Mouse (Mus musculus): ENCODE data around the gene Ahnak. TPM values are rescaled to one million over a fixed set of nuclear protein-coding genes. Genes with fewer than 3 reads are reported as not detected.
A peak's percentile ranks its signal among the peaks of the same experiment; 100 is the strongest.

Ahnak gene
- polyA plus RNA-seq, 1 experiment, result 11.9 TPM

DNA sequence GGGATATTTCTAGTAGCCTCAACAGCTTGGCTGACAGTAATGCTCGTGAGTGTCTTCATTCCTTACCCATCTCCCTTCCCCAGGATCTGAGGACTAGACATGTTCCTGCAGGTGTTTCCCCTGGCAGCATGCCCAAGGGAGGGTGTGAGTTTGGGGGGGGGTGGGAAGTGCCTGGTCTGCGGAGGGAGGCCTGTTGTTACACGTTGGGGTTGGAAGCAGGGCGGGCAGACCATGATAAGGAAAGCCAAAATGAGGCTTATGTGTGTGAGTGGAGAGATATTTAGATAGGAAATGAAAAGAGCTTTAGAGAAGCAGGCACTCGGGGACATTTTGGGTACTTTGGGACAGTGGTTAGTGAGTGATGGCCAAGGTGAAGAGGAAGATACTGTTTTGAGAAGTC, 45.0 kb upstream of the Ahnak start:
- H3K27me3 ChIP-seq (replicated peaks; ENCODE audit: control insufficient read depth, insufficient read depth, low read length), result no peaks in the 10 kb centered on the region
- peaks cover 11% of the 10 kb centered on the region for H3K36me3 ChIP-seq (ENCODE audit: control insufficient read depth, insufficient read depth, low read length)
- no peak overlapping the region for H3K27ac ChIP-seq (ENCODE audit: insufficient read depth, low read depth, low read length)
- no peak for TF ChIP-seq CTCF (conservative IDR thresholded peaks at IDR 0.05; ENCODE audit: insufficient read depth, insufficient read length, low read depth, low read length)
- TF ChIP-seq POLR2A (IDR thresholded peaks at IDR 0.05; ENCODE audit: low read depth, low read length), result no peak
- peak; percentile 40 for DNase-seq
- peaks cover 4% of the 10 kb centered on the region; the same call in 1 of the 2 replicates for H3K4me1 ChIP-seq (ENCODE audit: control insufficient read depth, insufficient read depth, low read length)
- 43% methylated on average over 5 of the region's 5 CpGs for WGBS
- no peak overlapping the region for H3K4me3 ChIP-seq (ENCODE audit: insufficient read depth, low read depth, low read length)

DNA sequence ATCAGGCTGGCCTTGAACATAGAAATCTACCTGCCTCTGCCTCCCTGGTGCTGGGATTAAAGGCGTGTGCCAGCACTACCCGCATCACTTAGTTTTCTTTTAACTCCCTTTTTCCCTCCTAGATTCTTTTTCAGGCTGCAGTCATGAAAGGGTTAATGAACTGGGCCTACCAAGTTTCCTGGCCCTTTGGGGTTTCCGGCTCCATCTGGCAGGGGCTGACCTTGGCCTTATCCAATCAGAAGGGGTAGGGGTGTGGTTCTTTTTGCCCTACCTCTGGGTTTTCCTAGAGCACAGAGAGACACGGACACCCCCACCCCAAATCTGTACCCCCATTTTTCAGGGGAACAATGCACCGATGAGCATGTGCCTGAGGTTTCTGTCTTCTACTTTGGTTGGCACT, 44.3 kb upstream of the Ahnak start:
- peaks cover 11% of the 10 kb centered on the region for H3K36me3 ChIP-seq (ENCODE audit: control insufficient read depth, insufficient read depth, low read length)
- H3K4me1 ChIP-seq (ENCODE audit: control insufficient read depth, insufficient read depth, low read length), result peaks cover 4% of the 10 kb centered on the region; the same call in 1 of the 2 replicates
- 19% methylated on average over 5 of the region's 5 CpGs for WGBS
- TF ChIP-seq CTCF (conservative IDR thresholded peaks at IDR 0.05; ENCODE audit: insufficient read depth, insufficient read length, low read depth, low read length), result no peak
- no peak for TF ChIP-seq POLR2A (IDR thresholded peaks at IDR 0.05; ENCODE audit: low read depth, low read length)
- no peak overlapping the region for H3K27ac ChIP-seq (ENCODE audit: insufficient read depth, low read depth, low read length)
- peak; percentile 84 for DNase-seq
- H3K27me3 ChIP-seq (replicated peaks; ENCODE audit: control insufficient read depth, insufficient read depth, low read length), result no peaks in the 10 kb centered on the region
- no peak overlapping the region for H3K4me3 ChIP-seq (ENCODE audit: insufficient read depth, low read depth, low read length)

DNA sequence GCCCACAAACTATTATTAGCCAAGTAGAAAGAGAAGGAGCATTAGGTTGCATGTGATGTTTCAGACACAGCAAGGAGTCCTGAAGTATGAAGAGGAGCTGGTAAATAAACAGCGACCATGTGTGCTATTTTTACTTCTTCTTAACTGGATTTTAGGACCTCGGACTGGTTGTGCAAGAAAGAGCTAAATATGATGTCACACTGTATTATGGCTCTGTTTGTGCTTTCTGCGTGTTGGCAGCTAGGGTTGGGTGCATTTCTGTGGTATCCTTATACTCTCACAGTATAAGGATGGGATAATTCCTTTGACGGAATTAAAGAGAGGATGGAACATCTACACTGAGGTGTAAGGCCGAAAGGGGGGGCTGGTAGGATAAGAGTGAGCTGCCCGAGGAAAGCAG, 43.8 kb upstream of the Ahnak start:
- Histone ChIP-seq H3K4me3 (ENCODE audit: insufficient read depth, low read depth, low read length) (no peak overlapping the region), H3K4me1 (ENCODE audit: control insufficient read depth, insufficient read depth, low read length) (peaks cover 4% of the 10 kb centered on the region; the same call in 1 of the 2 replicates), H3K27me3 (replicated peaks; ENCODE audit: control insufficient read depth, insufficient read depth, low read length) (no peaks in the 10 kb centered on the region), H3K36me3 (ENCODE audit: control insufficient read depth, insufficient read depth, low read length) (peaks cover 11% of the 10 kb centered on the region), H3K27ac (ENCODE audit: insufficient read depth, low read depth, low read length) (no peak overlapping the region)
- TF ChIP-seq POLR2A (IDR thresholded peaks at IDR 0.05; ENCODE audit: low read depth, low read length), result no peak
- no peak for DNase-seq
- 60% methylated on average over 6 of the region's 6 CpGs for WGBS

DNA sequence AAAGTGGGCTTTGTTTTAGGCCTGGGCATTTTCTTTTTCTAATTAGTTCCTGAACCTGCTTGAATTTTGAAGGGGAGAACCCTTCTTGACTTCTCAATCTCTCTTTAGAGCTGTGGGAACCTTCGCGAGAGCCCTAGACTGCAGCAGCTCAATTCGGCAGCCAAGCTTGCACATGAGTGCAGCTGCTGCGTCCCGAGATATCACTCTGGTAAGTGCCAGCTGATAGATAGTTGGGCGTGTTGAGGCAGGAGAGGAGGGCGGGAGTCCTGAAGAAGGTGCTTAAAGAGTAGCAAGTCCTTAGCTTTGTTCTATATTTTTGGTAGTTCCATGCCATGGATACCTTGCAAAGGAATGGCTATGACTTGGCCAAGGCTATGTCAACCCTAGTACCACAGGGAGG, 42.2 kb upstream of the Ahnak start:
- H3K27ac ChIP-seq (ENCODE audit: insufficient read depth, low read depth, low read length), result no peak overlapping the region
- H3K36me3 ChIP-seq (ENCODE audit: control insufficient read depth, insufficient read depth, low read length), result peaks cover 13% of the 10 kb centered on the region
- peaks cover 4% of the 10 kb centered on the region; the same call in 1 of the 2 replicates for H3K4me1 ChIP-seq (ENCODE audit: control insufficient read depth, insufficient read depth, low read length)
- WGBS, result 92% methylated on average over 7 of the region's 7 CpGs
- no peak for TF ChIP-seq CTCF (conservative IDR thresholded peaks at IDR 0.05; ENCODE audit: insufficient read depth, insufficient read length, low read depth, low read length)
- no peak for TF ChIP-seq POLR2A (IDR thresholded peaks at IDR 0.05; ENCODE audit: low read depth, low read length)
- no peak overlapping the region for H3K4me3 ChIP-seq (ENCODE audit: insufficient read depth, low read depth, low read length)
- DNase-seq, result no peak
- H3K27me3 ChIP-seq (replicated peaks; ENCODE audit: control insufficient read depth, insufficient read depth, low read length), result no peaks in the 10 kb centered on the region

DNA sequence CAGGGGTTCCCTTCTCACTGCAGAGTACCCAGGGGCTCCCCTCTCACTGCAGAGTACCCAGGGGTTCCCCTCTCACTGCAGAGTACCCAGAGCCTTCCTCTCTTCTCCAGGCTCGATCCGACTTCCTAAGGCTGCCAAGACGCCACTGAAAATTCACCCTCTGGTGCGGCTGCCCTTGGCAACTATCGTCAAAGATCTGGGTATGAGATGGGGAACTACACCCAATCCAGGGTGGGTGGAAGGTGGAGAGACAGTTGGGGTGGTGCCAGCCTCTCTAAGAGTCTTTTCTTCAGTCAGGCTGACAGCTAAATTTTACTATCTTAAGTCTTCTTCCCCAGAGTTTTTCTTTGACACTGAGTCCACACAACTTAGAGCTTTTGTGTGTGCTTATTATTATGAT, 38.9 kb upstream of the Ahnak start:
- peaks cover 13% of the 10 kb centered on the region for H3K36me3 ChIP-seq (ENCODE audit: control insufficient read depth, insufficient read depth, low read length)
- H3K4me1 ChIP-seq (ENCODE audit: control insufficient read depth, insufficient read depth, low read length), result peaks cover 6% of the 10 kb centered on the region; the same call in 1 of the 2 replicates
- WGBS, result 83% methylated on average over 5 of the region's 5 CpGs
- no peak overlapping the region for H3K4me3 ChIP-seq (ENCODE audit: insufficient read depth, low read depth, low read length)
- no peak for DNase-seq
- TF ChIP-seq CTCF (conservative IDR thresholded peaks at IDR 0.05; ENCODE audit: insufficient read depth, insufficient read length, low read depth, low read length), result no peak
- no peak for TF ChIP-seq POLR2A (IDR thresholded peaks at IDR 0.05; ENCODE audit: low read depth, low read length)
- no peaks in the 10 kb centered on the region for H3K27me3 ChIP-seq (replicated peaks; ENCODE audit: control insufficient read depth, insufficient read depth, low read length)
- no peak overlapping the region for H3K27ac ChIP-seq (ENCODE audit: insufficient read depth, low read depth, low read length)

DNA sequence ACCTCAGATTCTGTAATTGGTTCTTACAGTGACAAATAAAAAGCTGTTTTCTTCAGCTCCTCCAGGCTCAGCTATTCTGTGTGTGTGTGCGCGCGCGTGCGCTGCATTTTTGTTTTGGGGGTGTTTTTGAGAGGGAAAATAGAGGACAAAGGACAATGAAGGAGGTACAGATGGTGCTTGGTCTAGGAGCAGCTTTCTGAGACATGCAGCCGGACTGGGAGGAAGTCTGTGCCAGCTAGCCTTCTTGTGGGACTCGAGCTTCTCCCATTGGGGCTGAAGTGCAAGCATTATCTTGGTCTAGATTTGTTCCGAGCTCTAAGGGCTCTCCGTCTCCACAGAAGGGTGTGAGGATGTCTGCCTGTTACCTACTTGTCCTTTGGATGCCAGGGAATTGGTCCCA, 36.8 kb upstream of the Ahnak start:
- Histone ChIP-seq H3K27ac (ENCODE audit: insufficient read depth, low read depth, low read length) (no peak overlapping the region), H3K27me3 (replicated peaks; ENCODE audit: control insufficient read depth, insufficient read depth, low read length) (no peaks in the 10 kb centered on the region), H3K4me1 (ENCODE audit: control insufficient read depth, insufficient read depth, low read length) (peaks cover 6% of the 10 kb centered on the region; the same call in 1 of the 2 replicates), H3K36me3 (ENCODE audit: control insufficient read depth, insufficient read depth, low read length) (peaks cover 6% of the 10 kb centered on the region), H3K4me3 (ENCODE audit: insufficient read depth, low read depth, low read length) (no peak overlapping the region)
- no peak for TF ChIP-seq POLR2A (IDR thresholded peaks at IDR 0.05; ENCODE audit: low read depth, low read length)
- no peak for TF ChIP-seq CTCF (conservative IDR thresholded peaks at IDR 0.05; ENCODE audit: insufficient read depth, insufficient read length, low read depth, low read length)
- no peak for DNase-seq
- WGBS, result 92% methylated on average over 9 of the region's 9 CpGs

DNA sequence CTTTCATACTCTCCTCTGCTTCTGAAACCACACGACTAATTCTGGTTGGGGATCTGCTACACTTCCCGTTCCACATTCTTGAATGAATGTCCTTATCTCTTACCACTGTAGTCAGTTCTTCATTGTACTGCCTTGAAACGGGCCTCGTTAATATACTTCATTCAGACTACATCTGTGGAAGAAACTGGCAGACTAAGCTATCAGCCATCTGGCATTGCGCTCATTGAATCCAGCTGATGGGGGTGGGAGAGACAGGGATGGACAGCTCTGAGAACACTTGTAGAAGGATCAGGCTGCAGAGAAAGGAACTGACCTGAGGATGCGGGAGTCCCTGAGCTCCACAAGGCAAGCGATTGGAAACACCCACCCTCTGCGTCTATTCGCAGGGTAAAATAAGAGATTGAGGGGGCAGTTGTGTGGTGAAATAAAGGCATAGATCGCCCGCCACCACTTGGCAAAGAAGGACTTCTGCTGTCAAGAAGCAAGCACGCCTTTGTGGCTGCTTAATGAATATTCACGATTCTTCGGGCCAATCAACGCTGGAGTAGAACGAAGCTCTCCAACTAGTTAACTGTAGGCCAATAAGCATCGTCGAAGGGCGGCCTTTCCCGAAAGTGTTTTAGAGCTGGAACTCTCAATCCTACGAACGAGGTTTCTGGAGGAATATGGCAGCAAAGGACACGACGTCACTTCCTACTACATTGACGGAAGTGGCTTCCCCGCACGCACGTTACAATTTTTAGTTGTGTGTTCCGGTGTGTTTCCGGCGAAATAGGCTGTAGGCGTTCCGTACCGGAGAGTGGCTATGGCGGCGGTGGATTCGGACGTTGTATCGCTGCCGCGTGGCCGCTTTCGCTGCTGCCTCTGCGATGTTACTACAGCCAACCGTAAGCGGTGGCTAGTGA, 35.7 kb upstream of the Ahnak start, which contains the start of gene Tut1:
TSS of gene Tut1 (plus strand) at position 713 of the 905 bp plus-strand sequence.
- DNase-seq, result peak; percentile 98
- TF ChIP-seq POLR2A (IDR thresholded peaks at IDR 0.05; ENCODE audit: low read depth, low read length), result peak; percentile 51
- TF ChIP-seq CTCF (conservative IDR thresholded peaks at IDR 0.05; ENCODE audit: insufficient read depth, insufficient read length, low read depth, low read length), result no peak
- Histone ChIP-seq H3K36me3 (ENCODE audit: control insufficient read depth, insufficient read depth, low read length) (peaks cover 2% of the 10 kb centered on the region), H3K27me3 (replicated peaks; ENCODE audit: control insufficient read depth, insufficient read depth, low read length) (no peaks in the 10 kb centered on the region), H3K4me1 (ENCODE audit: control insufficient read depth, insufficient read depth, low read length) (peaks cover 6% of the 10 kb centered on the region; the same call in 1 of the 2 replicates), H3K4me3 (ENCODE audit: insufficient read depth, low read depth, low read length) (peak within 1 kb of the TSS; percentile 64), H3K27ac (ENCODE audit: insufficient read depth, low read depth, low read length) (no peak within 1 kb of the TSS)
- WGBS, result 2% methylated on average over 46 of the region's 46 CpGs
